Mouse (Mus musculus): Measurements from ENCODE around the gene 4930402F06Rik.
A peak's percentile ranks its signal among the peaks of the same experiment; 100 is the strongest.

The 4930402F06Rik gene

DNA sequence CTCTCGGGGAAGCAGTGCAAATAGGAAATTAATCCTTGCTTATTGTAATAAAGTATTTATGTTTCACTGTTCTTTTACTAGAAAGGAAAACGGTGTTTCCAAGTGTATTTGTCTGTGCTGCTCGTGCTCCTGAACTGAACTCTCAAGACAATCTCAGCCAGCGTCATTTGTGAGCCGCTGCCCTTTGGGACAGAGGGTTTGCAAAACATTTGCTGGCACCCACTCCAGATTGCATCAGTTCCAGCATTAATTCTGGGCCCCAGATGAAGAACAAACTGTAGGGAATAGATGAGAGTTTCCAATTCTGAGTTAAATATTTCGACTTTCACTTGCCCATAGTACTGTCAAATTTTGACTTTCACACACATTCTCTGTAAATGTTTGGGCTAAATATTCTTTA is 58.3 kb downstream of the 4930402F06Rik start:
- no peak for DNase-seq (ENCODE audit: low spot score)

DNA sequence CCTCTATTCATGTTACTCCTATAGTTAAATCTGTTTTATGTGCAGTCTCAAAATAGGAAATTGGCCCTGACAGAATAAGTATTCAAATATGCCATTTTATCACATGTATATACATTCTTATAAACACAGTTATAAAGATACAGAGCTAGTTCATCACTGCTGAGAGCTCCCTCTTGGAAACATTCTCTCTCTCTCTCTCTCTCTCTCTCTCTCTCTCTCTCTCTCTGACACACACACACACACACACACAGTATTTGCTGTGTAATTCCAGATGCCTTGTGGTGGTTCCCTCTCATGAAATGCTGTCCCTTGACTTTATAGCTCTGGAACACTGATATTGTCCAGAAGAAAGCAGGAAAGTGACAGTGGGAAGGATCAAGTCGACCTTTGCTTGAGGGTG is 58.9 kb downstream of the 4930402F06Rik start:
- DNase-seq (ENCODE audit: low spot score) = no peak

DNA sequence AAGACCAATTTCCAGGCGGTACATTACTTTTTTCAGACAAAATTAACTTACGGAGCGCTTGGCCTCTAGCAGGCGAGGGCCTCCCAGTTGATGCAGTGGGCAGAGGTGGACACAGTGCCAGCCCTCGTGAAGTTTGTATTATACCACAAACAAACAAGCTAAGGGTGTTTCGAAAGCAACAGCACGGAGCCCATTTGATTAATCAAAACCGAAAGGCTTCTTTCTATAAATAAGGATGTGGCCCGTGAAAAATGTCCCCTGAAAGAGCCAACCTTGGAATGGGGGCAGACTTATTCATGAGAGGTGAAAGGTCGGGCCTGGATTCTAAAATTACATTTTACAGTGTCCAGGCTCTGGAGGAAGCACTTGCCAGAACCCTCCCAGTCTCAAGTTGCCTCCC is 59.6 kb downstream of the 4930402F06Rik start:
- no peak for DNase-seq (ENCODE audit: low spot score)

DNA sequence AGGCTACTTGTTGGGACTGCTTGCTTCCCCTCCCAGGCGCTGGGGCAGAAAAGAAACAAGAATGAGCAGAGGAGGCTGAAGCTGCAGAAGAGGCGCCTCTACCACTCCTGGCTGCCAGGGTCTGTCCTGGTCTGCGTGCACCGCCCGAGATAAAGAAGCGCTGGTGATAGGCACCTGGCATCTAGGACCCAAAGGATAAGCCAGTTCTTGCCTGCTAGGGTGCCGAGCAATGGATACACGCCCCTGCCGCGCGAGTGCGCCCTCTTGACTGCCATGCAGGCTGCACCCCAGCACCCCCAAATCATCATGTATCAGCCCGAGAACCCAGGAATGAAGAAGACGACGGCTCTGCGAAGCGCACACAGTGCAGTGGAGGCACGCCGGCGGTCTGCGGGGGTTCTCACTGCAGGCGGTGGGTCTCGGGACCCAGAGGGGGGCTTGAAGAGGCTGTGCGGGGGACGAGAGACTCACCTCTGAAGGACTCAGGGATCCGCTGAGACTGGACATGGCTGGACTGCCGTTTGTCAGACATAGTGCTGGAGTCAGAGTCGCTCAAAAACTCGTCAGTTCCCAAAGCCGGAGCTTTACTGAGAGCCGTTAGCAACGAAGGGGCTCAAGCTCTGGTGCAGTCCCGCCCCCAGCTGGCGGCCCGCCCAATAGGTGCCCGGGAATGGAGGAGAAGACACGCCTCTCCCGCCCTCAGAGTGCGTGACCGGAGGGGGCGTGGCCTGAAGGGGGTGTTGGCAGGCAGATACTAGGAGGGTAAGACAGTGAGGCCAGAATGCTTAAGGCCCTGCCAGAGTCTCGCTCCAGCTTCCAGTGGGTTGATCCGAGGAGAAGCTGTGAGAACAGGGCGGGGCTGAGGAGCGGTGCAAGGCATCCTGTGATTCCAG is 60.3 kb downstream of the 4930402F06Rik start, which contains the start of gene Stom:
Stom (minus strand) TSS at position 589 of the 893 bp plus-strand sequence.
- DNase-seq (ENCODE audit: low spot score) = peak; percentile 98

DNA sequence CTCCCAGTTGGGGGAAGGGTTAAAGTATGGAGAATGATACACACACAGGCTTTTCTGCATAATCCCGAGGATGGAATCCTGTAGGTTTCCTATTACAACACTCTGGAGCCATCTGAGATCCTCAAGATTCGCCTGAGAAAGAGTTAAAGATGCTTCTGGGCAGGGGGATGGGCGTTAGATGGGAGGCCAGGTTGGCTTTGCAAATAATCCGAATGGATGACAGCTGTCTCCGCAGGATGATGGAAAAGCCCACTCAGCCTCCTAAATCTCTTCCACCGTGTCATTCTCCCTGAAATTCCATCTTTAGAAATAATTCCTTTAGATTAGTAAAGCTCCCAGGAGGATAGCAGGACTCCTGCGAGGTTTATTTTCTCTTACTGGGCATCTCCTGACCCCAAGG is 61.4 kb downstream of the 4930402F06Rik start:
- DNase-seq (ENCODE audit: low spot score) = peak; percentile 17

DNA sequence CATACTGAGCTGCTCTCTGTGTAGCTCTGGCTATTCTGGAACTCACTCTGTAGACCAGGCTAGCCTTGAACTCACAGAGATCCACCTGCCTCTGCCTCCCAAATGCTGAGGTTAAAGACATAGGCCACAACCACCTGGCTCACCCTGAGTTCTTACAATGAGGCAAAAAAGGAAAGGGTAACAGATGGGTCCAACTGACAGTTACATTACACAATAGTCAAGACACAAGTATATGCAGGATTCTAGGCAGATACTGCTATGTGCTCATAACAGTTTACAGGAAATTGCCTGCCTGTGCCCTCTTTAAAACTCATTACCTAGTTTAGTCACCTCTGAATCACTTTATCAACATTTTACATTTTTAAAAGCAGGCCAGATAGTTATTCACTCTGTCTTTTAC is 63.3 kb downstream of the 4930402F06Rik start:
- DNase-seq (ENCODE audit: low spot score) = no peak

DNA sequence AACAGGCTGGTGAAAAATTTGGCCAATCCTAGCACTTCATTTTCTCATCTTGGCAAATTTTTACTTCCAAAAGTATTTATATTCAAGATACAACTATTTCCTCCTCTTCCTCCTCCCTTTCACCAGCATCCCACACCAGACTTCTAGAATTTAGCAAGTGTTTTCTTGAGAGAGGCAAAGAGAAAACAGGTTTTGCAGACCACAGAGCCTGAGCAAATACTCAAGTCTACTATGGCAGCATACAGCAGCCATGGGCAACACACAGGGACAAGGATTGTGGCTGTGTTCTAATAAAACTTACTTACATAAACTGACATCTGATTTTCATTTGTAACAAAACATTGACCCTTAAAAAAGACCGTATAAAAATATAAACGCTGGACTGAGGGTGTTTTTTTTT is 65.8 kb downstream of the 4930402F06Rik start:
- DNase-seq (ENCODE audit: low spot score) = no peak

DNA sequence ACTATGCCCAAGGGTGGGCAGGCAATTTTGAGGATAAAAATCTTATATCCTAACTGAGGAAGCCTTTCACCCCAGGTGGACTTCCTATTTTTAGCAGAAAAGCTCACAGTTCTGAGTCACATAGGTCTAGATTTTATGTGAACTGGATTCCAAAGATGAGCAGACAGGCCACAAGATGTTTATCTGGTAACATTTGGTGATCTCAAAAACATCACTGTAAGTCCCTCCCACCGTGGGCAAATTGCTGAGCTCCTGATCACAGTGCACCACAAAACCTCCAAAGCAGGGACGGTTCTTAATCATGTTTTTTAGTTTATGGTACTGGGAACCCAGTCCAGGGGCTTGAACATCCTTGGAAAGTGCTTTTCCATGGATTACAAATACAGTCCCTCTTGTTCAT is 67.9 kb downstream of the 4930402F06Rik start:
- no peak for DNase-seq (ENCODE audit: low spot score)

DNA sequence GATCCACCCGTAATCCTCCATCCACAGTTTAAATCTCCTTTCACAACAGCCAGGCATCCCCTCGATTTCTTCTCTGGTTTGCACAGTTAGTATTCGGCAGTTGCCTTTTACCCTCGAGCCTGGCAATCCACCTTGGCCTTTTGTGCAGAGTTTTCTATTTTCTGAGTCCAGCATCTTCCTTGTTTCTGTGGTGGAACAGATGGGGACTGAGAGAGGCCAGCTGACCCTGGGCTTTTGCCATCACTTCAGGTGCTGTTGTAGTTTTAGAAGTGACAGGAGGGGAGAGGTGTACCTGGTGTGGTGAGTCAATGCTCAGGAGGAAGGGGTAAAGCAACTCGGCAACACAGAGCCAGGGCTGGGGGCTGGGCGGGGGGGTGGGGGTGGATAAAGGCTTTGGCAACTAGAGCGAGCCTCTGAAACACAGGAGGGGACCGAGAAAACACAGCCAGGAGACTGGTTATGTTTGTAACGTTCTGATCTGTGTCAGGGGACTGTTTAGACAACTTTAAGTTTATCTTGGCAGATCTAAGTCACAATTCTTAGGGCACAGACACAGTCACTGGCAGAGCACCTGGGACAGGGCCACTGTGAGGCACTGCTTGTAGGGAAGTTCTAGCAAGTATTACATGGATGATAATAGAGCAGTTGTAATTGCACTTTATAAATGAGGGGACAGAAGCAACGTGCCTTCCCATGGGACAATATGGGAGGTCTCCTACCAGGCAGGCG is 68.7 kb downstream of the 4930402F06Rik start:
- DNase-seq (ENCODE audit: low spot score) = no peak

DNA sequence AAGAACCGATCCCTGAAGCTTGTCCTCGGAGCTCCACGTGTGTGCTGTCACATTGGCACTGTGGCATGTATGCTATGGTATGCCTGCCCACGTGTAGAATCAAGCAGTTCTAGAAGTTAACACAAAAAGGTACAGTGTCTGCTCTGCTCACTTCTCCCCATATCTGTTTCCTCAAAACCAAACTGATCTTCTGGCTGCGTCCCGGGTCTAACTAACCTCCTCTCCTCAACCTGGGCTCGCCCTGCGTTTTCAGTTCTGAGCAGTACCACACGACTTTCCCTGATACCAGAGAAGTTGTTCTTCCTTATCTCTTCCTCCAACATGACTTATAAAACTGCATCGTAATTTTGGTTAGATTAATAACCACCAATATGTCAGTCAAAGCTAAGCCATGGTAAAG is 69.4 kb downstream of the 4930402F06Rik start:
- DNase-seq (ENCODE audit: low spot score) = no peak

DNA sequence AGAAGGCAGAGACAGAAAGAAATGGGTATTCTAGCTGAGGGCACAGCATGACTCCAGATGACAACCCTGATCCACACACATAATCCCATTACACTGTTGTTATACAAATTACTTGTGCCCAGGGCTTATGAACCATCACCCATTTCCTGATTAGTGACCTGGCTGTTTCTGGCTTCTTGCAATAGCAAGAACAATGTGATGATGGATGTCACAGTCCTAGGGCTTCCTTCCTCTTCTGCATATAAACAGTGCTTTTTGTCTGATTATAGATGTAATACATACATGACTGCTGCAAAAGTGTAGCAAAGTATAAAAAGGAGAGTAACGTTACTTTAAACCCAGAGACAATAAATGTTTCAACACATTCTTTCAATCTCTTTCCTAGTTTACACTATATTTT is 70.0 kb downstream of the 4930402F06Rik start:
- peak; percentile 32 for DNase-seq (ENCODE audit: low spot score)

DNA sequence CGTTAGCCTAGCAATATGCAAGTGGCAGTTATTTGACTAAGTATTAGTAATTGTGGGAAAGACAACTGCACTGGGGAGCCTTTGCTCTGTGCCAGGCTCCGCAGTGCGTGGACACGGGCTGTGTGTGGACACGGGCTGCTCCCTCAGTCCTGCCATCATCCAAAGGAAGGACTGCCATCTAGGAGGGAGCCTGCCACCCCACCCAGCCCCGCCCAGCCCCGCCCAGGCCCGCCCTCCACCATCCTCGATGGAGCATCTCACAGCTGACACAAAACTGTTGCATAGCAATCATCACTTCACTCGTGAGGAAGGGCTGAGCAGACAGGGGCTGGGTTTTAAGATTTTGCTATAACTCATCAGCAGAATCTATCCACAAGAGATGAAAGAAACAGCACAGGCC is 71.0 kb downstream of the 4930402F06Rik start:
- no peak for DNase-seq (ENCODE audit: low spot score)

Measured in retina, embryonic 14.5 days (tissue).